Mouse (Mus musculus) forebrain, embryonic 15.5 days (tissue): ENCODE results near the gene Emg1. TPM values are rescaled to one million over a fixed set of nuclear protein-coding genes. Genes with fewer than 3 reads are reported as not detected.

ENCODE experiments used
- ATAC-seq: fragments of 200-750 bp; cut with Nextera tagmentation; replicated peaks from 2 replicates; pipeline ENCODE4 v1.8.0; 2017; ENCODE audit warnings: mild to moderate bottlenecking, moderate TSS enrichment, moderate library complexity
- H3K27ac ChIP-seq: fragments of 300-500 bp; sonication (generic); replicated peaks from 2 replicates; pipeline ENCODE4 v1.5.1; 2015; ENCODE audit warnings: mild to moderate bottlenecking, inconsistent platforms
- H3K27me3 ChIP-seq: fragments of 300-500 bp; sonication (generic); 2 replicates; pipeline ENCODE4 v1.6.1; 2015; ENCODE audit warnings: inconsistent platforms
- H3K36me3 ChIP-seq: fragments of 300-500 bp; sonication (generic); 2 replicates; pipeline ENCODE4 v1.6.1; 2015; ENCODE audit warnings: mild to moderate bottlenecking, inconsistent platforms
- H3K4me1 ChIP-seq: fragments of 300-500 bp; sonication (generic); 2 replicates; pipeline ENCODE4 v1.6.1; 2015; ENCODE audit warnings: inconsistent platforms
- H3K4me2 ChIP-seq: fragments of 300-500 bp; sonication (generic); replicated peaks from 2 replicates; pipeline ENCODE4 v1.6.1; 2015; ENCODE audit warnings: mild to moderate bottlenecking, inconsistent platforms
- H3K4me3 ChIP-seq: fragments of 300-500 bp; sonication (generic); 2 replicates; pipeline ENCODE4 v1.5.1; 2015; ENCODE audit warnings: mild to moderate bottlenecking, inconsistent platforms
- H3K9ac ChIP-seq: fragments of 300-500 bp; sonication (generic); replicated peaks from 2 replicates; pipeline ENCODE4 v1.6.1; 2015; ENCODE audit warnings: mild to moderate bottlenecking, inconsistent platforms
- H3K9me3 ChIP-seq: fragments of 300-500 bp; sonication (generic); 2 replicates; pipeline ENCODE4 v1.6.1; 2016; ENCODE audit warnings: inconsistent platforms
- WGBS: fragments of 180-500 bp; shearing (Covaris S2); methylation state at CpG from one replicate; pipeline ENCODE4 v1.1.7; 2015; ENCODE audit warnings: mixed read lengths; 5-methylcytosine and 5-hydroxymethylcytosine counted together
- microRNA counts: library from miRNA; unstranded; fragments of <30 nt; microRNA quantifications from one replicate; lab custom pipeline; 2016
- microRNA-seq: library from miRNA; unstranded; fragments of <30 nt; microRNA quantifications from one replicate; pipeline ENCODE4, GENCODE M21; 2016
- polyA plus RNA-seq: library from polyadenylated mRNA; unstranded; fragments of >200 nt; fragmentation: Nextera tagmentation; extraction: Ambion mirVana; gene quantifications from 2 replicates; pipeline ENCODE4 v1.2.1, GENCODE M21; 2015

The Emg1 gene
- polyA plus RNA-seq, 1 experiment from 2014 or later = 153 TPM

- ATAC-seq = no peak
- H3K4me3 ChIP-seq = peak overlapping the region; percentile 84
- WGBS = 21% methylated on average over 13 of the region's 13 CpGs
- no peaks in the 10 kb centered on the region for H3K36me3 ChIP-seq
- H3K9ac ChIP-seq = peak overlapping the region; percentile 60
- no peaks in the 10 kb centered on the region for H3K27me3 ChIP-seq
- H3K4me2 ChIP-seq = peak overlapping the region; percentile 57
- H3K4me1 ChIP-seq = peaks cover 11% of the 10 kb centered on the region
- H3K27ac ChIP-seq = peak overlapping the region; percentile 75
- H3K9me3 ChIP-seq = no peaks in the 10 kb centered on the region
Observed at GRCm38 (mm10) chr6:124663424-124663795, 48.6 kb downstream of the Emg1 start.

GRCm38 (mm10) chr6:124662477-124663423, 49.2 kb downstream of the Emg1 start, which contains the start of gene Lpcat3:
TSS of gene Lpcat3 (plus strand) at chr6:124663027.
- Histone ChIP-seq H3K9me3 (no peaks in the 10 kb centered on the region), H3K4me3 (peak within 1 kb of the TSS; percentile 84), H3K4me2 (peak within 1 kb of the TSS; percentile 57), H3K9ac (peak within 1 kb of the TSS; percentile 60), H3K27ac (peak within 1 kb of the TSS; percentile 75), H3K27me3 (no peaks in the 10 kb centered on the region), H3K36me3 (no peaks in the 10 kb centered on the region), H3K4me1 (peaks cover 11% of the 10 kb centered on the region)
- peak; percentile 97 for ATAC-seq
- under 1% methylated on average over 61 of the region's 87 CpGs for WGBS

GRCm38 (mm10) chr6:124661995-124662394, 50.0 kb downstream of the Emg1 start:
- WGBS = 29% methylated on average over 6 of the region's 6 CpGs
- Histone ChIP-seq H3K4me1 (peaks cover 11% of the 10 kb centered on the region), H3K9ac (peak overlapping the region; percentile 60), H3K4me2 (peak overlapping the region; percentile 57), H3K36me3 (no peaks in the 10 kb centered on the region), H3K9me3 (no peaks in the 10 kb centered on the region), H3K27me3 (no peaks in the 10 kb centered on the region), H3K4me3 (peak overlapping the region; percentile 84), H3K27ac (peak overlapping the region; percentile 75; the same call in 1 of the 2 replicates)
- ATAC-seq = no peak

GRCm38 (mm10) chr6:124661156-124661806, 50.7 kb downstream of the Emg1 start:
- Histone ChIP-seq H3K4me2 (no peak overlapping the region), H3K9me3 (no peaks in the 10 kb centered on the region), H3K27me3 (no peaks in the 10 kb centered on the region), H3K27ac (no peak overlapping the region), H3K9ac (no peak overlapping the region), H3K36me3 (no peaks in the 10 kb centered on the region), H3K4me3 (no peak overlapping the region), H3K4me1 (peaks cover 11% of the 10 kb centered on the region)
- 97% methylated on average over 4 of the region's 4 CpGs for WGBS
- ATAC-seq = no peak

- Histone ChIP-seq H3K4me3 (no peak overlapping the region), H3K9me3 (no peaks in the 10 kb centered on the region; the same call in 1 of the 2 replicates), H3K9ac (no peak overlapping the region), H3K4me1 (peaks cover 5% of the 10 kb centered on the region; the same call in 1 of the 2 replicates), H3K27ac (no peak overlapping the region), H3K27me3 (no peaks in the 10 kb centered on the region), H3K36me3 (no peaks in the 10 kb centered on the region), H3K4me2 (no peak overlapping the region)
- ATAC-seq = no peak
- WGBS = no CpG with 5 or more reads among the region's 2 CpGs
Observed at GRCm38 (mm10) chr6:124658067-124658466, 53.9 kb downstream of the Emg1 start.

- H3K4me2 ChIP-seq = no peak overlapping the region
Observed at GRCm38 (mm10) chr6:124655893-124656292, 56.1 kb downstream of the Emg1 start.

More at GRCm38 (mm10) chr6:124655893-124656292, 56.1 kb downstream of the Emg1 start:
- WGBS = 80% methylated on average over 6 of the region's 6 CpGs
- H3K36me3 ChIP-seq = no peaks in the 10 kb centered on the region
- H3K4me1 ChIP-seq = no peaks in the 10 kb centered on the region
- H3K27ac ChIP-seq = no peak overlapping the region
- ATAC-seq = no peak
- no peaks in the 10 kb centered on the region; the same call in 1 of the 2 replicates for H3K9me3 ChIP-seq
- no peaks in the 10 kb centered on the region for H3K27me3 ChIP-seq
- no peak overlapping the region for H3K9ac ChIP-seq
- no peak overlapping the region for H3K4me3 ChIP-seq

MicroRNAs encoded within 50 kb of the gene (microRNA counts, 519-probe panel; counts per million panel counts)
- microRNA mmu-miR-141 (lab: Ali Mortazavi, UCI) (769 counts per million, percentile 4 among the panel's probes with 10 or more counts), microRNA mmu-miR-200c (lab: Ali Mortazavi, UCI) (1,961 counts per million, percentile 22 among the panel's probes with 10 or more counts)

Small RNA genes lying within 50 kb of the gene (microRNA-seq; reads per million reads assigned to microRNA genes)
- 15.2 reads per million, percentile 30 among the genes with 10 or more reads in this experiment for gene Mir141
- 75.8 reads per million, percentile 49 among the genes with 10 or more reads in this experiment for gene Mir200c

Other genes with a start within 250 kb of the Emg1 start
- 54.7 and 62.1 TPM in 2 replicates for gene Clstn3, start 247.4 kb downstream of the Emg1 start, polyA plus RNA-seq
- gene C1rl, start 219.1 kb downstream of the Emg1 start, polyA plus RNA-seq = 0.06 and 0.08 TPM in 2 replicates
- 0.14 and 0.43 TPM in 2 replicates for gene C1ra, start 199.8 kb downstream of the Emg1 start, polyA plus RNA-seq
- 0.34 and 0.47 TPM in 2 replicates for gene C1s1, start 169.8 kb downstream of the Emg1 start, polyA plus RNA-seq
- gene C1rb, start 141.9 kb downstream of the Emg1 start, polyA plus RNA-seq = 0.08 TPM in 1 of 2 replicates, not detected in the other
- 0.15 and 0.18 TPM in 2 replicates for gene C1s2, start 76.1 kb downstream of the Emg1 start, polyA plus RNA-seq
- gene Lpcat3, start 49.2 kb downstream of the Emg1 start, polyA plus RNA-seq = 34.6 and 35.1 TPM in 2 replicates
- 271 and 275 TPM in 2 replicates for gene Phb2, start 158 bp upstream of the Emg1 start, polyA plus RNA-seq
- 3.2 and 4.4 TPM in 2 replicates for gene Ptpn6, start 26.5 kb upstream of the Emg1 start, polyA plus RNA-seq
- gene Grcc10, start 29.2 kb upstream of the Emg1 start, polyA plus RNA-seq = 652 and 676 TPM in 2 replicates
- gene Gm45234, start 43.8 kb upstream of the Emg1 start, polyA plus RNA-seq = not detected in 2 replicates
- gene Atn1, start 44.3 kb upstream of the Emg1 start, polyA plus RNA-seq = 22.3 and 24.5 TPM in 2 replicates
- 40.1 and 44.2 TPM in 2 replicates for gene Eno2, start 57.5 kb upstream of the Emg1 start, polyA plus RNA-seq
- gene Lrrc23, start 67.5 kb upstream of the Emg1 start, polyA plus RNA-seq = 3.7 and 4.8 TPM in 2 replicates
- 4.4 and 5.0 TPM in 2 replicates for gene Spsb2, start 96.5 kb upstream of the Emg1 start, polyA plus RNA-seq
- 352 and 365 TPM in 2 replicates for gene Tpi1, start 102.1 kb upstream of the Emg1 start, polyA plus RNA-seq
- gene Usp5, start 117.3 kb upstream of the Emg1 start, polyA plus RNA-seq = 194 and 200 TPM in 2 replicates
- gene Cdca3, start 117.4 kb upstream of the Emg1 start, polyA plus RNA-seq = 100 and 106 TPM in 2 replicates
- gene Gnb3, start 128.1 kb upstream of the Emg1 start, polyA plus RNA-seq = 0.23 and 1.8 TPM in 2 replicates
- gene P3h3, start 145.6 kb upstream of the Emg1 start, polyA plus RNA-seq = 15.3 and 15.7 TPM in 2 replicates
- 25.2 and 25.9 TPM in 2 replicates for gene Gpr162, start 151.8 kb upstream of the Emg1 start, polyA plus RNA-seq
- gene Cd4, start 176.0 kb upstream of the Emg1 start, polyA plus RNA-seq = 0.15 TPM in 1 of 2 replicates, not detected in the other
- 2.6 and 3.3 TPM in 2 replicates for gene Lag3, start 199.5 kb upstream of the Emg1 start, polyA plus RNA-seq
- 772 and 823 TPM in 2 replicates for gene Ptms, start 207.9 kb upstream of the Emg1 start, polyA plus RNA-seq
- gene Mlf2, start 219.2 kb upstream of the Emg1 start, polyA plus RNA-seq = 507 and 513 TPM in 2 replicates